Mouse (Mus musculus): ENCODE measurements around the gene Ptprh.

The Ptprh gene

GRCm38 (mm10) chr7:4603873-4604272 lies at the start of gene Ptprh:
Gene Ptprh, minus strand, starts transcription at chr7:4604041.
- DNase-seq = no peak

- DNase-seq = no peak
Observed at GRCm38 (mm10) chr7:4653351-4653750, 49.5 kb upstream of the Ptprh start.

GRCm38 (mm10) chr7:4652726-4653125 lies 48.9 kb upstream of the Ptprh start:
- DNase-seq = no peak

GRCm38 (mm10) chr7:4651581-4651980 lies 47.7 kb upstream of the Ptprh start:
- peak; percentile 33 to 45 for DNase-seq

DNA sequence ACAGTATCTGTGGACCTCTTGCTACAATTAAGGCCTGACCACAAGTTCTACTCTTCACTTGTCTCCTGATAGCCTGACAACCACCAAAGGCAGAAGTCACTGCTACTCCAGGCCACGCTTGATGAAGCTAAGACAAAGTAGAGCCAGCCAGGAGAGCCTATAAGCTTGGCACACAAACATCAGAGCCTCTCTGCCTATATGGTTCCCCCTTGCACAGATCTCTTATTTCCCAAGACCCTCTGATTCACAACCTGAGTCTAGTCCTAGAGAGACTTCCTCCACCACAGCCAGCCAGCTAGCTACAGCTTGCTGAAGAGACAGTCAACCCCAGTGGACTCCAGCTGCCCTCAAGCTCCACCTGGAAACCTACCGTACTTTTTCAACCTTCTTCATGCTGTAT lies 44.2 kb upstream of the Ptprh start:
- DNase-seq = no peak

DNA sequence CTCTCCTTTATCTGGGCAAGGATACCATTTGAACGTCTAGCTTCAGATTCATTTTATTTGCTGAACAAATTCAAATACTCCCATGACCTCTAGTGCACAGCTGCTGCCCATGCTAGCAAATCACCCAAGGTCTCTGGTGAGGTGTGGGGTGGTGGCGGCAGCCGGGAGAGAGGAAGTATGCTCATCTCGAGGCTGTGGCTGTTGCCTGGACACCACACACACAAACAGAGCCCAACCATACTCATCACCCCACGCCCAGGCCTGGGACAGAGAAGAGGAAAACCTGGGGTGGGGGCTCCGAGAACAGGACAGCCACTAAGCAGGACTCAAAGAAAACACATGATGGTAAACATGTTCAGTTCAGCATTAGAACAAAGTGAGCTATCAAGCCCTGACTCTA lies 43.5 kb upstream of the Ptprh start:
- DNase-seq = no peak

- DNase-seq = no peak
Observed at GRCm38 (mm10) chr7:4646806-4647205, 43.0 kb upstream of the Ptprh start.

- no peak for DNase-seq
Observed at GRCm38 (mm10) chr7:4643225-4643624, 39.4 kb upstream of the Ptprh start.

DNA sequence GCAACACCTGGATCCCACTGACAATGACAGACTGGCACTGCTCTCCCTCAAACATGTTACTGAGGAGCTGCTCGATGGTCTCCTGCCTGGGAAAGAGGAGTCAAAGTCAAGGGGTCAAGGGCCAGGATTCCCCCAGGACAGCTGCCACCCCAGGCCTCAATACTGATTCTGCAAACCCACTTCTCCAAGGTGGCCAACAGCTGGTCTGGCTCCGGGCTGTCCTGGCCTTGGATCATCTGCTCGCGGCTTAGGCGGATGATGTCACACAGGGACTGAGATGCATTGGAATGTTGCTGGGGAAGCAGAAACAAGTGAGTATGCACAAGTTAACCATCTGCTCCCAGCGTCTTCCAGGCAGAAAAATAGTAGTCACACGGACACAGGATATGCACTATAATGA lies 38.1 kb upstream of the Ptprh start:
- no peak for DNase-seq

DNA sequence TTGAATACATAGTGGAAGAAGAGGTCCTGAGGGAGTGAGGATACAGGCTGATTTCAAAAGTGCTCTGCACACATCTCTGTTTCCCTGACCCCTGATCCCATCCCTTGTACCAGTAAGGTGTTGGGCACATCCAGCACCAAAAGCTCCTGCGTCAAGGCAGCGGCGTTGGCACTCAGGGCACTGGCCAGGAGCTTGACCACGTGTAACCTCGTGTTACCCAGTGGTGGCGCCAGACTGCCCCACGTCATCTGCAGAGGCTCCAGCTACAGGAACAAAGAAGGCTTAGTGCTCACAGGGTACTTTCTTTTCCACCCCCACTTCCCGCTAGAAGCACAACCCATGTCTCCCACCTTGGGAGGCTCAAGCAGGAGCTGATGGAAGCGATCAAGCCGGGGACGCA lies 37.3 kb upstream of the Ptprh start:
- no peak for DNase-seq

DNA sequence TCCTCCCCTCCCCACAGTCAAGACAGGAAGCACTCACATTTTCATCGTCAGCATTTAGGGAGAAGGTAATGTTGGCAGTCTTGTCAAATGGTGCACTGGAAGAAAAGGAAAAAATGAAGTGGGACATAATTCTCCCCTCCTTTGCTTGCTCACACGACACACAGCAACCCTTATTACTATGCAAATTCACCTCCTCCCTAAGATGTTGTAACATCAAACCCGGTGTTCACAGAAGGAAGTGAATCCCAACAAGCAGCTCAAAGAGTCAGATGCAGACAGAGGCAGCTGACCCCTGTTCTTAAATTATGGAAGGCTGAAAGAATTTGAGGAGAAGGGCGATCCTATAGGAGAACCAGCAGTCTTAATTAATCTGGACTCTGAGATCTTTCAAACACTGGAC lies 32.3 kb upstream of the Ptprh start:
- no peak for DNase-seq

DNA sequence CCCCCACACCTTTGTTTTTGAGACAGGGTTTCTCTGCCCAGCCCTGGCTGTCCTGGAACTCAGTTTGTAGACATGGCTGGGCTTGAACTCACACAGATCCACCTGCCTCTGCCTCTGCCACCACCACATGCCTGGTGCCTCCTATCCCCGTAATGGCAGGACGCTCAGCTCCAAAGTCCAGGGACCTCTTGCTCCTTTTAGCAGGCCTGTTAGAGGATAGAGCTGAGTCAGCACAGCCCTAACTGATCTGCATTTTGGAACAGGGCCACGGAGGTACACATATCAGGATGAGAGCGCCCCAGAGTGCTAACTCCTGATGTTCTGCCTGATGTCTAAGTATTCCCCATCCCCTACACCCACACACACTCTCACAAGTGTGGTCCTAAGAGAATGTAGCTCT lies 27.2 kb upstream of the Ptprh start, which contains the start of gene Tmem86b:
Gene Tmem86b, minus strand, starts transcription at position 392 of the 400 bp plus-strand sequence.
- DNase-seq = peak; percentile 75 to 84

DNA sequence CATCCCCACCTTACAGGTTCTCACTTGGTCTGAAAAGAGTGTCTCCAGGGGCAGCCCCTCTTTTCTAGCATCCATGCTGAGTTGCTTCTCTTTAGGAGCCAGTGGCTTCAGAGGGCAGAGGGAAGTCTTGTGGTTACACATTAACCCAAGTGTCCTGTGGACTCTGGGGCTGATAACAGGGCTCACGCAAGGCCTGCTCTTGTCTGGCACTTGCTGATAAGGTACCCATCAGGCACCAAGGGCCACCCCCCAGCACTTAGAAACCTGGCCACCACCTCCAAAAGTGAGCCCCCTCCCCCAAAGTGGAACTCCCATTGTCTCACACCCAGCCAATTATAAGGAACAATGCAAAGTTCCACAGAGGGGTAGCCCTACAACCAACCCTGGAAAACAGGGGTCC lies 26.4 kb upstream of the Ptprh start:
- DNase-seq = peak; percentile 49 to 70

DNA sequence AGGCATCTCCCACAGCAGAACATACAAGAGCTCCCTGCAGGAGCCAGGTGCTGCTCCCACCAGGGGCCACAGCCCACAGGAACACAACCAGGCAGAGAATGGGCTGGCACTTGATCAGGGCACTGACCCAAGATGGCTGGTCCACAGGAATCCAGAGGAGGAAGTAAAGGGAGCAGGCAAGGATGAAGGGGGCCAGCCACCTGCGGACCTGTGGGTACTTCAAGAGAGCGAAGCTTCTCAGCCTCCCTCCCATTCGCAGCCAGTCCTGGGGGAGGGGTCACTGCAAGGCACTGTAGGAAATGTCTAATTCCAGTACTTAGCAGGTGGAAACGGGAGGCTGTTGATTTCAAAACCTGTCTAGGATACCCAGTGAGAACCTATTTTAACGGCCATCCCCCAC lies 25.7 kb upstream of the Ptprh start:
- DNase-seq = no peak

GRCm38 (mm10) chr7:4625928-4626327 lies 22.1 kb upstream of the Ptprh start:
- no peak for DNase-seq

- DNase-seq = peak; percentile 12 to 49
Observed at GRCm38 (mm10) chr7:4624343-4624742, 20.5 kb upstream of the Ptprh start.

DNA sequence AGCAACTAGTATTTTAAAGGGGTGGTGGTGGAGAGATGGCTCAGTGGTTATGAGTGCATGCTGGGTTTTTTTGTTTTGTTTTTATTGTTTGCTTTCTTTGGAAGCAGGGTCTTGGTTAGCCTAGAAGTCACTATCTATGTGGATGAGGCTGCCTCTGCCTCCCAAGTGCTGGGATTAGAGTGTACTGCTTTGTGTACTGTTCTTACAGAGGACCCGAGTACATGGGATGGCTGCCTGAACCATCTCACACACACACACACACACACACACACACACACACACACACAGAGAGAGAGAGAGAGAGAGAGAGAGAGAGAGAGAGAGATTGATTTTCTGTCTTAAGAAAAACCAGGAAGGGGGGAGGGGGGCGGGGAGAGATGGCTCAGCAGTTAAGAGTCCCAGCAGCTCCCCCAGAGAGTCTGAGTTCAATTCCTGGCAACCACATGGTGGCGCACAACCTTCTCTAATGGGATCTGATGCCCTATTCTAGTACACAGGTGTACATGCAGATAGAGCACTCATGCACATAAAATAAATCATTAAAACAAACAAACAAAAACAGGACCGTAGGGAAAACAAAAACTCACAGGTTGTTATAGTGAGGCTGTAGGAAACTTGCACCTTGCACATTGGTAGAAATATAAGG lies 19.8 kb upstream of the Ptprh start:
- DNase-seq = peak; percentile 62 to 83

DNA sequence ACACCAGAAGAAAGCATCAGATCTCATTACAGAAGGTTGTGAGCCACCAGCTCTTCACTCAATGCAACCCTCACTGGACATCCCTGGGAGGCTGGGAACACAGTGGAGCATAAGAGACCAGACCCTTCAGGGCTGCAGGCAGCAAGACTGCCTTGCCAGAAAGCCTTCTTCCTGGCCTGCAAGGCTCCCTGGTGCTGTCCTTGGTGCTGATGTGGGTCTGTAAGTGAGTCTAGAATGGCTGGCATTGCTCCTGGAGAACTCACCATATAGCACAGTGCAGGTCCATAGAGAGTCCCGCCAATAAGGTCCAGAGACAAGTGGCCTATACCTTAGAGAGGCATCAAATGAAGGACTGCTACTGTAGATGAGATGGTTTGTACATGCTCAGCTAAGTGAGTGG lies 16.1 kb upstream of the Ptprh start:
- peak; percentile 27 to 79 for DNase-seq

GRCm38 (mm10) chr7:4613740-4614403 lies 10.0 kb upstream of the Ptprh start:
- peak; percentile 48 to 49 for DNase-seq

GRCm38 (mm10) chr7:4612956-4613355 lies 9.1 kb upstream of the Ptprh start:
- DNase-seq = no peak

GRCm38 (mm10) chr7:4612386-4612785 lies 8.5 kb upstream of the Ptprh start:
- DNase-seq = no peak

GRCm38 (mm10) chr7:4611921-4612341 lies 8.1 kb upstream of the Ptprh start:
- DNase-seq = no peak

- DNase-seq = no peak
Observed at GRCm38 (mm10) chr7:4611511-4611910, 7.7 kb upstream of the Ptprh start.

- peak; percentile 73 to 74 for DNase-seq
Observed at GRCm38 (mm10) chr7:4608002-4608401, 4.2 kb upstream of the Ptprh start.

- DNase-seq = no peak
Observed at GRCm38 (mm10) chr7:4602969-4603368, 872 bp downstream of the Ptprh start.
